Mouse (Mus musculus) adrenal gland, adult 2 months (tissue): ENCODE data around the gene B3galt4. TPM values are rescaled to one million over a fixed set of nuclear protein-coding genes. Genes with fewer than 3 reads are reported as not detected.

Source experiments
- DNase-seq: peaks from one replicate; pipeline ENCODE4 v3.0.0; 2021
- polyA plus RNA-seq: library from polyadenylated mRNA; depleted of rRNA; stranded (reverse); fragments of >200 nt; gene quantifications from 2 replicates; pipeline ENCODE4 v1.2.3, GENCODE M21; 2012
- total RNA-seq, 2 experiments: library from RNA; stranded (reverse); gene quantifications; 2 replicates each; pipeline ENCODE4 v1.2.3; 2021

B3galt4 gene
- total and polyA plus RNA-seq, 3 experiments = 4.0 to 21.2 (median 6.5) TPM

GRCm38 (mm10) chr17:33920282-33921097 lies 30.8 kb downstream of the B3galt4 start:
- DNase-seq = peak; percentile 88

- DNase-seq = peak; percentile 93
Observed at GRCm38 (mm10) chr17:33919351-33920281, 31.7 kb downstream of the B3galt4 start.

- DNase-seq = peak; percentile 39
Observed at GRCm38 (mm10) chr17:33918293-33919203, 32.7 kb downstream of the B3galt4 start.

GRCm38 (mm10) chr17:33917656-33918292 lies 33.5 kb downstream of the B3galt4 start:
- DNase-seq = peak; percentile 26

- DNase-seq = peak; percentile 28
Observed at GRCm38 (mm10) chr17:33916847-33917655, 34.2 kb downstream of the B3galt4 start.

- DNase-seq = no peak
Observed at GRCm38 (mm10) chr17:33916294-33916693, 35.0 kb downstream of the B3galt4 start.

GRCm38 (mm10) chr17:33915671-33916250 lies 35.5 kb downstream of the B3galt4 start, which contains the start of the genes Tapbp and Zbtb22:
Tapbp (plus strand) TSS chr17:33915899.
Zbtb22 (plus strand) TSS chr17:33915904.
- DNase-seq = peak; percentile 97

- DNase-seq = no peak
Observed at GRCm38 (mm10) chr17:33914969-33915391, 36.3 kb downstream of the B3galt4 start.

- DNase-seq = no peak
Observed at GRCm38 (mm10) chr17:33913905-33914304, 37.4 kb downstream of the B3galt4 start.

GRCm38 (mm10) chr17:33913264-33913663 lies 38.0 kb downstream of the B3galt4 start:
- DNase-seq = no peak

- DNase-seq = peak; percentile 16
Observed at GRCm38 (mm10) chr17:33911813-33912414, 39.4 kb downstream of the B3galt4 start.

GRCm38 (mm10) chr17:33911052-33911812 lies 40.1 kb downstream of the B3galt4 start:
- no peak for DNase-seq

- no peak for DNase-seq
Observed at GRCm38 (mm10) chr17:33910346-33911051, 40.8 kb downstream of the B3galt4 start.

GRCm38 (mm10) chr17:33909869-33910250 lies 41.4 kb downstream of the B3galt4 start:
- DNase-seq = peak; percentile 80

- DNase-seq = peak; percentile 100
Observed at GRCm38 (mm10) chr17:33909077-33909868, 42.0 kb downstream of the B3galt4 start, which contains the start of gene Daxx. Daxx (plus strand) TSS chr17:33909414.

GRCm38 (mm10) chr17:33908331-33909076 lies 42.8 kb downstream of the B3galt4 start:
- DNase-seq = peak; percentile 56
